Mouse (Mus musculus): ENCODE data around the gene Palb2. TPM values are rescaled to one million over a fixed set of nuclear protein-coding genes. Genes with fewer than 3 reads are reported as not detected.
A peak's percentile ranks its signal among the peaks of the same experiment; 100 is the strongest.

Palb2 gene
- 20.3 and 21.4 TPM in 2 replicates for polyA plus RNA-seq (2016; fragmentation: Nextera tagmentation; extraction: Ambion mirVana)

DNA sequence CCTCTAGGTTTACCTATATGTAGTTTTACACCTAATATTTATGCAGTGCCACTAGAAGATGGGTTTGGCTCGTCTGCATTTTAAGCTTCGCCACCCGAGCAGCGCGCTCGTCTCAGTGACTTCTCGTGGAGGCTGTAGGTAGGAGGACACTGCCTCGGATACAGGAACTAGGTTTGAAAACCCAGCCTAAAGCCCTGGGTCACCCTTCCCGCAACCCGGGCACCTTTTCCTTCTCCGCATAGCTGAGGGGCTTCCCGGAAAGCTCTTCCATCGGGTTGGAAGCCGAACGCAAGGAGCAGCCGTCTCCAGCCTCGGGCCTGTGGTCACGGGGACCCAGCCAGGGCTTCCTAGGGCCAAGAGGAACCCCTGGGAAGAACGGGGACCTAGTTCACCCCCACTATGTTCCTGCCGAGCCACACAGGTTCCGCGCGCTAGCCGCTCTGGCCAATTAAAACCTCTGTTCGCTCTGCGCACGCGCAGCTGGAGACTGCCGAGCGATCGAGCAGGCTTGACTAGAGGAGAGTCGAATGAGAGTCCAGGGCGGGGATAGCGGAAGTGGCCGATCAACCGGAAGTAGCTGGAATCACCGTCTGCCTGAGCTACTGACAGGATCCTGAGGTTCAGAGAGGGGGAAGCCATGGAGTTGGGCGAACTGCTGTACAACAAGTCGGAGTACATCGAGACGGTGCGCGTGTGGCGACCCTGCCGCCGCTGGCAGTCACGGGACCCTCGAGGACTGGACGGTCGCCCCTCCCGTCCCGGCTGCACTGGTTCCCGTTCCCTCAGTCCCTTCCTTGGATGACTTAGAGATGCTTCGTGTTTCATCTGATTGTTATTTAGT, at the start of gene Palb2, which contains the start of gene Dctn5:
Palb2 (minus strand) TSS at position 489 of the 841 bp plus-strand sequence.
Dctn5 (plus strand) TSS at position 545 of the 841 bp plus-strand sequence.
- H3K27ac ChIP-seq, result peak within 1 kb of the TSS; percentile 88
- H3K9me3 ChIP-seq (replicated peaks), result no peaks in the 10 kb centered on the region
- H3K4me2 ChIP-seq, result peak within 1 kb of the TSS; percentile 82
- peaks cover 27% of the 10 kb centered on the region for H3K4me1 ChIP-seq
- no peaks in the 10 kb centered on the region for H3K27me3 ChIP-seq (replicated peaks)
- peak; percentile 99 for ATAC-seq
- under 1% methylated on average over 54 of the region's 54 CpGs for whole genome bisulfite sequencing (ENCODE audit: insufficient replicate concordance)
- peak within 1 kb of the TSS; percentile 93 for H3K4me3 ChIP-seq
- H3K9ac ChIP-seq, result peak within 1 kb of the TSS; percentile 92
- peaks cover 61% of the 10 kb centered on the region for H3K36me3 ChIP-seq

GRCm38 (mm10) chr7:122180720-122181119, 47.9 kb upstream of the Palb2 start:
- Histone ChIP-seq H3K4me1 (no peaks in the 10 kb centered on the region), H3K27ac (no peak overlapping the region), H3K27me3 (replicated peaks) (peaks cover 10% of the 10 kb centered on the region), H3K9me3 (replicated peaks) (no peaks in the 10 kb centered on the region), H3K4me3 (no peak overlapping the region), H3K36me3 (no peaks in the 10 kb centered on the region), H3K9ac (no peak overlapping the region), H3K4me2 (no peak overlapping the region)
- no peak; the same call in 1 of the 2 replicates for ATAC-seq
- WGBS (ENCODE audit: insufficient replicate concordance), result 73% methylated on average over 7 of the region's 7 CpGs

GRCm38 (mm10) chr7:122171613-122172012, 38.8 kb upstream of the Palb2 start:
- no peak overlapping the region; the same call in 1 of the 2 replicates for H3K27ac ChIP-seq
- 0 out of 2 replicates have a peak, but pooled peaks cover 5% of the 10 kb centered on the region for H3K27me3 ChIP-seq (replicated peaks)
- no peak overlapping the region for H3K9ac ChIP-seq
- no peak for ATAC-seq
- 0 out of 2 replicates have a peak, but pooled peaks cover 2% of the 10 kb centered on the region for H3K4me1 ChIP-seq
- H3K4me2 ChIP-seq, result no peak overlapping the region
- no peak overlapping the region for H3K4me3 ChIP-seq
- H3K36me3 ChIP-seq, result peaks cover 43% of the 10 kb centered on the region
- no peaks in the 10 kb centered on the region for H3K9me3 ChIP-seq (replicated peaks)
- WGBS (ENCODE audit: insufficient replicate concordance), result 43% methylated on average over 10 of the region's 10 CpGs

- Histone ChIP-seq H3K9ac (no peak overlapping the region), H3K9me3 (replicated peaks) (no peaks in the 10 kb centered on the region), H3K4me1 (0 out of 2 replicates have a peak, but pooled peaks cover 2% of the 10 kb centered on the region), H3K27ac (no peak overlapping the region), H3K4me3 (no peak overlapping the region), H3K4me2 (no peak overlapping the region), H3K27me3 (replicated peaks) (0 out of 2 replicates have a peak, but pooled peaks cover 5% of the 10 kb centered on the region), H3K36me3 (peaks cover 52% of the 10 kb centered on the region)
- ATAC-seq, result no peak
- 79% methylated on average over 6 of the region's 6 CpGs for WGBS (ENCODE audit: insufficient replicate concordance)
Measured at GRCm38 (mm10) chr7:122170705-122171104, 37.9 kb upstream of the Palb2 start.

DNA sequence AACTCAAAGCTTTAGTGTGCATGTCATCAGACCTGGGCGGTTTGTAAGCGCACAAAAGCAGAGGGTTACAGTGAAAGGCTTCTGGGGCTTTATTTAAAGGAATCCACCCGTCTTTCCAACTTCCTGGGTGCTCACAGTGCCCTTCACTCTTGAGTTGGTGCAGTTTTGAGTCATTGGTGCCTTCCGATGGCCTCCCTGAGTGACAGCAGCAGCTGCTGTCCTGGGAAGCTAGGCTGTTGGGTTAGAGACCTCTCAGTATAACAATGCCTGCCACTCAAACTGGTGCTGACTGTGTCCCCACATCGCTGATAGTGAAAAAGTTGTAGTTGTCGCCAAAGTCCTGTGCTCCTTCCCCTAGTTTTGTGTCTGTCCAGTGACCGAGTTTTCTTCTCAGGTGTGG, 34.4 kb upstream of the Palb2 start:
- H3K9me3 ChIP-seq (replicated peaks), result no peaks in the 10 kb centered on the region
- H3K27me3 ChIP-seq (replicated peaks), result no peaks in the 10 kb centered on the region
- no peak for ATAC-seq
- no peak overlapping the region for H3K4me2 ChIP-seq
- H3K36me3 ChIP-seq, result peaks cover 87% of the 10 kb centered on the region
- H3K27ac ChIP-seq, result no peak overlapping the region
- no peak overlapping the region for H3K9ac ChIP-seq
- WGBS (ENCODE audit: insufficient replicate concordance), result 89% methylated on average over 7 of the region's 7 CpGs
- peaks cover 10% of the 10 kb centered on the region for H3K4me1 ChIP-seq
- H3K4me3 ChIP-seq, result no peak overlapping the region

DNA sequence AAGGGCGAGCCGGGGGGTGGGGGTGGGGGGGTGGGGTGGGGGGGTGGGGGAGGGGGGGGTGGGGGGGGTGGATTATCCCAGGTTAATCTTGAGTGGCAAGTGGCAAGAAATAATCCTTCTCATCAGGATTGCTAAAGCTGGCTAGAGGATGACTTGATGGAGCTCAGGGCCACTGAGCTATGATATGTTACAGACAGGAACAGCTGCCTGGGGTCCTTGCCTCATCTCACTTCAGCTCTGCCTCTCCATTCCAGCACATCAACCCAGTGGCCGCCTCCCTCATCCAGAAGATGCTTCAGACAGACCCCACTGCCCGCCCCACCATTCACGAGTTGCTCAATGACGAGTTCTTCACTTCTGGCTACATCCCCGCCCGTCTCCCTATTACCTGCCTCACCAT, 31.0 kb upstream of the Palb2 start:
- no peak overlapping the region for H3K4me2 ChIP-seq
- H3K27me3 ChIP-seq (replicated peaks), result no peaks in the 10 kb centered on the region
- no peak overlapping the region for H3K9ac ChIP-seq
- no peaks in the 10 kb centered on the region for H3K9me3 ChIP-seq (replicated peaks)
- H3K4me3 ChIP-seq, result no peak overlapping the region
- H3K4me1 ChIP-seq, result peaks cover 32% of the 10 kb centered on the region
- peaks cover 84% of the 10 kb centered on the region for H3K36me3 ChIP-seq
- WGBS (ENCODE audit: insufficient replicate concordance), result 96% methylated on average over 7 of the region's 8 CpGs
- no peak for ATAC-seq
- H3K27ac ChIP-seq, result no peak overlapping the region

DNA sequence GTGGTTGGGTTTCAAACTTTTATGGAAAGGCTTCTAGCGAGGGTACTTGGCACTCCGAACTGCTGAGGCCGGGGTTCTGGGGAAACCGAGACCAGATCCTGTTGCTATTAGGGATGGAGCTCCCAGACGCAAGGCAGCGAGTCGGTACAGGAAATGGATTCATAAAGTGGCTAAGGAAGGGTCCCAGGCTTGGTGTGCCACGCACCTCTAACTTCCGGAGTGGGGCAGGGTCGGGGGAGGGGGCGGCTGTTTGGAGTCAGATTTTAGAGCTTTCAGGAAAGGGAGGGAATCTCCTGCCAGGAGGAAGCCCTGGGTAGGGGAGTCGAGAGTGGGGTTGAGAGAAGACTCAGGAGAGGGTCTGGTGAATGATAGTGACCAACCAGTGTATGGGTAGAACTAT, 27.3 kb upstream of the Palb2 start:
- Histone ChIP-seq H3K4me1 (peaks cover 51% of the 10 kb centered on the region), H3K36me3 (peaks cover 47% of the 10 kb centered on the region), H3K27me3 (replicated peaks) (no peaks in the 10 kb centered on the region), H3K4me3 (peak overlapping the region; percentile 77), H3K4me2 (peak overlapping the region; percentile 85), H3K9me3 (replicated peaks) (no peaks in the 10 kb centered on the region), H3K9ac (peak overlapping the region; percentile 81), H3K27ac (peak overlapping the region; percentile 90)
- no peak for ATAC-seq
- WGBS (ENCODE audit: insufficient replicate concordance), result 0% methylated on average over 12 of the region's 12 CpGs

DNA sequence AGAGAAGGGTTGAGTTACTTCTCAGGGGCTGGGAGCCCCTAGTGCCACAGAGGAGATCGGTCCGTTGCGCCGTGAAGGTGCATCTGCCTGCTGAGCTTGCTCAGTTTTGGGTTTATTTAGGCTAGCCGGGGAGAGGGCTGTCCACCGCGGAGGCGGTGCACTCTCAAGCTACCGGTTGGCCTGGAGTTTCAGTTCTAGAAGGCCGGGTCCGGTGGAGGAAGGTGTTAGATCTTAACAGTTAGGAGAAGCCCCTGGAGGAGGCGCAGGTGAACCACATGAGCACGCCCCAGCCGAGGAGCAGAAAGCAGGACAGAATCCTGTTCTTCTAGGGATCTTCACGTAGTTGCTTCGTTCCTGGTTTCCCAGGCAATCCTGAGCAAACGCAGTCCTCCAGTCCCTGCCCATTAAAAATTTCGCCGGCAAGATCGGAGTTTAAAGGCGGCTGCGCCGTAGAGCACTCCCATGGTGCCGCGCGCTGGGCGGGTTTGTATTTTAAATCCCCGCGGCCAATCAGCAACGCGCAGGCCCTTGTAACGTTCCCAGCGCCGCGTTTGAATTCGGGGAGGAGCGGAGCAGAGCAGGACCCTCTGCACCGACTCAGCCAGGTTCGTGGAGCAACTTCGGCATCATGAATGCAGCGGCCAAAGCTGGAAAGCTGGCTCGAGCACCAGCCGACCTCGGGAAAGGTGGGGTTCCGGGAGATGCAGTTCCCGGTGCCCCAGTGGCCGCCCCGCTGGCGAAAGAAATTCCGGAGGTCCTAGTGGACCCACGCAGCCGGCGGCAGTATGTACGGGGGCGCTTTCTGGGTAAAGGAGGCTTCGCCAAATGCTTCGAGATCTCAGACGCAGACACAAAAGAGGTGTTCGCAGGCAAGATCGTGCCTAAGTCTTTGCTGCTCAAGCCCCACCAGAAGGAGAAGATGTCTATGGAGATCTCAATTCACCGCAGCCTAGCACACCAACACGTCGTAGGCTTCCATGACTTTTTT, 26.4 kb upstream of the Palb2 start, which contains the start of gene Plk1:
Plk1 (plus strand) TSS at position 525 of the 988 bp plus-strand sequence.
- H3K9me3 ChIP-seq (replicated peaks), result no peaks in the 10 kb centered on the region
- peaks cover 51% of the 10 kb centered on the region for H3K4me1 ChIP-seq

DNA sequence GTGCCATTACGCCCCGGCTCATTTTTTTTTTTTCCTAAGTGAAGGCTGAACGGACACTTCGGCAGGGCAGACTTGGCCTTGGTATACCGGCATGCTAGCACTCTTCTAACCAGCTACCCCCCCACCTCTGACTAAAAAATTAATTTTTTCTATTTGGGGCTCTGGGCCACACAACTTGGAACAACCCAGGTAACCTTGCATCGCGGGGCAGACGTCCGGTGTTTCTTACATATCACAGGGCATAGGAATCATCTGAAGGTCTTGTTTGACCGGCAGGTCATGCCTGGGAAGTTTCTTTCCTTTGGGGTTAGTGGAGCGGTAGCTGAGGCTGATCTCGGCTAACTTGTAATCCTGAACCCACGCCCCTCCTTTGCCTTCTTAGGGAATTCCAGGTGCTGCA, 25.7 kb upstream of the Palb2 start:
- Histone ChIP-seq H3K9me3 (replicated peaks) (no peaks in the 10 kb centered on the region), H3K27me3 (replicated peaks) (no peaks in the 10 kb centered on the region), H3K4me2 (peak overlapping the region; percentile 85), H3K27ac (peak overlapping the region; percentile 90), H3K9ac (peak overlapping the region; percentile 81), H3K4me1 (peaks cover 51% of the 10 kb centered on the region), H3K4me3 (peak overlapping the region; percentile 77), H3K36me3 (peaks cover 31% of the 10 kb centered on the region)
- WGBS (ENCODE audit: insufficient replicate concordance), result 4% methylated on average over 13 of the region's 13 CpGs
- no peak for ATAC-seq

More for the DNA sequence above, 26.4 kb upstream of the Palb2 start, which contains the start of gene Plk1:
- peak within 1 kb of the TSS; percentile 90 for H3K27ac ChIP-seq
- ATAC-seq, result peak; percentile 91
- peak within 1 kb of the TSS; percentile 85 for H3K4me2 ChIP-seq
- H3K4me3 ChIP-seq, result peak within 1 kb of the TSS; percentile 77
- H3K9ac ChIP-seq, result peak within 1 kb of the TSS; percentile 81
- H3K27me3 ChIP-seq (replicated peaks), result no peaks in the 10 kb centered on the region
- peaks cover 38% of the 10 kb centered on the region for H3K36me3 ChIP-seq
- under 1% methylated on average over 63 of the region's 63 CpGs for WGBS (ENCODE audit: insufficient replicate concordance)

GRCm38 (mm10) chr7:122152473-122152872, 19.7 kb upstream of the Palb2 start:
- Histone ChIP-seq H3K27ac (no peak overlapping the region), H3K4me3 (no peak overlapping the region), H3K9me3 (replicated peaks) (no peaks in the 10 kb centered on the region), H3K36me3 (peaks cover 32% of the 10 kb centered on the region), H3K27me3 (replicated peaks) (no peaks in the 10 kb centered on the region), H3K4me1 (peaks cover 7% of the 10 kb centered on the region), H3K4me2 (no peak overlapping the region), H3K9ac (no peak overlapping the region)
- no peak for ATAC-seq
- WGBS (ENCODE audit: insufficient replicate concordance), result 79% methylated on average over 4 of the region's 4 CpGs

GRCm38 (mm10) chr7:122140991-122141390, 8.2 kb upstream of the Palb2 start:
- H3K9me3 ChIP-seq (replicated peaks), result no peaks in the 10 kb centered on the region
- no peaks in the 10 kb centered on the region for H3K4me1 ChIP-seq
- no peak overlapping the region for H3K9ac ChIP-seq
- no peak overlapping the region for H3K27ac ChIP-seq
- peaks cover 97% of the 10 kb centered on the region for H3K36me3 ChIP-seq
- H3K27me3 ChIP-seq (replicated peaks), result no peaks in the 10 kb centered on the region
- no peak overlapping the region for H3K4me2 ChIP-seq
- H3K4me3 ChIP-seq, result no peak overlapping the region
- no peak for ATAC-seq
